Mouse (Mus musculus) gastrocnemius, adult 2 months (tissue): Measurements from ENCODE around the gene Abca8b. TPM values are rescaled to one million over a fixed set of nuclear protein-coding genes. Genes with fewer than 3 reads are reported as not detected.

Source experiments
- DNase-seq: peaks from one replicate; pipeline ENCODE4 v3.0.0; 2022
- H3K27ac ChIP-seq: fragments of 200-600 bp; 2 replicates; pipeline ENCODE4 v1.8.1; 2022; ENCODE audit warnings: mild to moderate bottlenecking
- H3K4me3 ChIP-seq: fragments of 200-600 bp; 2 replicates; pipeline ENCODE4 v1.8.1; 2022; ENCODE audit warnings: mild to moderate bottlenecking, moderate library complexity
- CTCF ChIP-seq: fragments of 200-600 bp; IDR thresholded peaks from 2 replicates; pipeline ENCODE4 v1.8.1; 2022; ENCODE audit warnings: antibody characterized with exemption, mild to moderate bottlenecking, moderate library complexity
- intact Hi-C: fragments of 180-260 bp; cut with DNase I; formaldehyde crosslinking; loops from one replicate; pipeline ENCODE4 v1.15.1; 2025
- total RNA-seq, 2 experiments: library from RNA; stranded (reverse); gene quantifications; 2 replicates each; pipeline ENCODE4 v1.2.3; 2021

Abca8b gene
- total RNA-seq, 2 experiments from 2014 or later, result 12.9 to 17.7 TPM

DNA sequence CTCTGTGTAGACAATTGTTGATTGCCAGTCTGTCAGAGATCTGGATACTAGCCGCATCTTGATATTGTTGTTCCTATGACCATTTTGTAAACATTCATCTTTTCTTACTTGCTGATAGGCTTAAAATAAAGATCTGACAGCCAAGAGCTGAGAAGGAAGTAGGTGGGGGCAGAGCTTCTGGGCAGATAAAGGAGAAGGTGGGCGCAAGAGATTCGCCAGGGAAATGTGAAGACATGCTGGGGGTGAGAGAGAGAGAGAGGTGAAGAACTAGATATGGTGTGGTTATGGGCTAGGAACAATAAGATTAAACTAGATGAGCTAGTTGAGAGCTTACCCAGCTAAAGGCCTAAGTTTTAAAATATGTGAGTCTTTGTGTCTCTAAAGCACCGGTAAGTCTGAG is 106.0 kb downstream of the Abca8b start:
- intact Hi-C loops, result no loop called here

DNA sequence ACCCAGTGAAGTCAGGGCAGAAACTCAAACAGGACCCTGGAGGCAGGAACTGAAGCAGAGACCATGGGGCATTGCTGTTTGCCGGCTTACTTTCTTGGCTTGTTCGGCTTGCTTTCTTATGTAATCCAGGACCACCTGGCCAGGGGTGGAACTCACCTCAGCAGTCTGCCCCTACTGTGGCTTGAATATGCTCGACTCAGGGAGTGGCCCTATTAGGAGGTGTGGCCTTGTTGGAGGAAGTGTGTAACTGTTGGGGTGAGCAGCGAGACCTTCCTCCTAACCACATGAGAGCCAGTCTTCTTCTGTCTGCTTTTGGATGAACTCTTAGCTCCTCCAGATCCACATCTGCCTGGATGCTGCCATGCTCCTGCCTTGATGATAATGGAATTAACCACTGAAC is 108.9 kb downstream of the Abca8b start:
- intact Hi-C loops, result no loop called here
- DNase-seq, result no peak
- Histone ChIP-seq H3K4me3 (no peak overlapping the region), H3K27ac (peak overlapping the region; percentile 82)
- TF ChIP-seq CTCF, result no peak

More for the DNA sequence above, 106.0 kb downstream of the Abca8b start:
- DNase-seq, result no peak
- H3K27ac ChIP-seq, result peak overlapping the region; percentile 73
- no peak for TF ChIP-seq CTCF
- H3K4me3 ChIP-seq, result no peak overlapping the region

DNA sequence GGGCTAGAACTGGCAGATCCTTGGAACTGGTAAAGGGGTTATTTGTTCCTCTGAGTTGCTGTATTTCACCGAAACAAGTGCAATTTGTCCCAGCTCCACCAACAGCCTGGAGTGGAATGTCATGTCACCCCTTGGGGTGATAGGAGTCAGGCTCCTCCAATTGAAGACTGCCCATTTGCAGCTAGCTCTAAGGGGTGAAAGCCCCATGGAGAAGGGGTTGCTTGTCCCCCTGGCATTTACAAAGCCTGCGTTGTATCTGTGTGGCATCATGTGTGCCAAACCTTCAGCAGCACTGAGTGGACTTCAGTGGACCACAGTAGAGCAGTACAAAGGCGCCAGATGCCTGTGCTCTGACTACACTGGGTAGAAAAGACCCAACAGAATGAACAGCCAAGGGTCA is 110.1 kb downstream of the Abca8b start:
- intact Hi-C loops, result no loop called here
- H3K27ac ChIP-seq, result peak overlapping the region; percentile 82
- DNase-seq, result no peak
- TF ChIP-seq CTCF, result no peak
- H3K4me3 ChIP-seq, result no peak overlapping the region

DNA sequence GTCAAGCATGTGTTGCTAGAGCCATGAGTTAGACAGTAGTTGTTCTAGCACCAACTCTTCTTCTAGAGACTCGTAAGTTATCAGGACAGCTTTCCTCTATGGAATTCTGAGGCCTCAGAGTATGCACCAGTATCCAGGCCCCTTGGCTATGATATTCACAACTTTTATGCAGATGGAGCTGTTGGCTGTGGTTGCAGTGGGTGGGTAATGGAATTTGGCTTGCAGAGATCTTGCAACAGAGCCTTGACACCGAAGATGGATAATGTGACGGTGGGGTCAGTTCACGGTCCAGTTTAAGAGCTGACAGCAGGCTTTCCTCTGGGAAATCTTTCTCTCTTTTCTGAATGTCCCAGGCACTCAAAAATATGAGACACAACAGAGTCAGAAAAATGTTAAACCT is 110.8 kb downstream of the Abca8b start:
- intact Hi-C loops, result no loop called here
- H3K27ac ChIP-seq, result peak overlapping the region; percentile 82
- TF ChIP-seq CTCF, result no peak
- peak; percentile 72 for DNase-seq
- no peak overlapping the region for H3K4me3 ChIP-seq

DNA sequence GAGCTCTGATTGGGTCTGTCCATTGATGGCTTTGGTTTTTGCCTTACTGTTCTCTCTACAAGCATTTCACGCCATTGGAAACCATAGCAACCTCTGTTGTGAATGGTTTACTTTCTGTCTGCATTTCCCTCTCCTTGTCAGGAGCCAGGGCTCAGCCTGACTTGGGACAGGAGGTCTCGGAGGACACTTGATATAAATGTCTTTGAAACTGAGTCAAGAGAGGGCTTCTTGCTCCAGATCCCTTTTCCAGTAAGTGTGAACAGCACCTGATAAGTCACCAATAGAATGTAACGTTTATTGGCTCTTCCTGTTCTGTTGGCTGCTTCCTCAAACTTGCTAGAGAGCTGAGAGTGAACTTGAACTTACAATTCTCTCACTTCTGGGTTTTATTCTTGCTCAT is 111.5 kb downstream of the Abca8b start:
- Histone ChIP-seq H3K4me3 (no peak overlapping the region), H3K27ac (peak overlapping the region; percentile 82)
- intact Hi-C loops, result no loop called here
- no peak for DNase-seq
- TF ChIP-seq CTCF, result no peak

Other genes with a start within 250 kb of the Abca8b start
- gene 1700012B07Rik, start 167.8 kb downstream of the Abca8b start, total RNA-seq, result not detected
- gene Abca8a, start 100.1 kb upstream of the Abca8b start, total RNA-seq, result 10 to 100 TPM; 37.7 to 44.9 TPM
- gene Abca9, start 172.4 kb upstream of the Abca8b start, total RNA-seq, result 10 to 100 TPM in 1 of 2 experiments, 1 to 10 TPM in 1; 7.4 to 13.2 TPM